Mouse (Mus musculus) midbrain, embryonic 12.5 days (tissue): Measurements from ENCODE around the gene Clcn3. TPM values are rescaled to one million over a fixed set of nuclear protein-coding genes. Genes with fewer than 3 reads are reported as not detected.
A peak's percentile ranks its signal among the peaks of the same experiment; 100 is the strongest.

Experiments
- ATAC-seq: fragments of 200-750 bp; cut with Nextera tagmentation; 2 replicates; pipeline ENCODE4 v1.8.0; 2017; ENCODE audit warnings: low read depth, moderate TSS enrichment, moderate library complexity; ENCODE audit not compliant: low FRiP score
- H3K27ac ChIP-seq: fragments of 300-500 bp; sonication (generic); replicated peaks from 2 replicates; pipeline ENCODE4 v1.5.1; 2016; ENCODE audit warnings: mild to moderate bottlenecking
- H3K27me3 ChIP-seq: fragments of 300-500 bp; sonication (generic); 2 replicates; pipeline ENCODE4 v1.6.1; 2016; ENCODE audit warnings: mild to moderate bottlenecking
- H3K36me3 ChIP-seq: fragments of 300-500 bp; sonication (generic); 2 replicates; pipeline ENCODE4 v1.6.1; 2016
- H3K4me1 ChIP-seq: fragments of 300-500 bp; sonication (generic); 2 replicates; pipeline ENCODE4 v1.6.1; 2016
- H3K4me2 ChIP-seq: fragments of 300-500 bp; sonication (generic); replicated peaks from 2 replicates; pipeline ENCODE4 v1.6.1; 2016; ENCODE audit warnings: mild to moderate bottlenecking, moderate library complexity
- H3K4me3 ChIP-seq: fragments of 300-500 bp; sonication (generic); 2 replicates; pipeline ENCODE4 v1.5.1; 2016; ENCODE audit warnings: mild to moderate bottlenecking
- H3K9ac ChIP-seq: fragments of 300-500 bp; sonication (generic); replicated peaks from 2 replicates; pipeline ENCODE4 v1.6.1; 2016; ENCODE audit warnings: mild to moderate bottlenecking, moderate library complexity
- H3K9me3 ChIP-seq: fragments of 300-500 bp; sonication (generic); 2 replicates; pipeline ENCODE4 v1.6.1; 2016; ENCODE audit warnings: mild to moderate bottlenecking
- WGBS: fragments of 180-500 bp; shearing (Covaris S2); methylation state at CpG from one replicate; pipeline ENCODE4 v1.1.7; 2016; 5-methylcytosine and 5-hydroxymethylcytosine counted together
- polyA plus RNA-seq: library from polyadenylated mRNA; unstranded; fragments of >200 nt; fragmentation: Nextera tagmentation; extraction: Ambion mirVana; gene quantifications from 2 replicates; pipeline ENCODE4 v1.2.1, GENCODE M21; 2016

Gene Clcn3
- polyA plus RNA-seq, 1 experiment from 2014 or later: 47.9 TPM

DNA sequence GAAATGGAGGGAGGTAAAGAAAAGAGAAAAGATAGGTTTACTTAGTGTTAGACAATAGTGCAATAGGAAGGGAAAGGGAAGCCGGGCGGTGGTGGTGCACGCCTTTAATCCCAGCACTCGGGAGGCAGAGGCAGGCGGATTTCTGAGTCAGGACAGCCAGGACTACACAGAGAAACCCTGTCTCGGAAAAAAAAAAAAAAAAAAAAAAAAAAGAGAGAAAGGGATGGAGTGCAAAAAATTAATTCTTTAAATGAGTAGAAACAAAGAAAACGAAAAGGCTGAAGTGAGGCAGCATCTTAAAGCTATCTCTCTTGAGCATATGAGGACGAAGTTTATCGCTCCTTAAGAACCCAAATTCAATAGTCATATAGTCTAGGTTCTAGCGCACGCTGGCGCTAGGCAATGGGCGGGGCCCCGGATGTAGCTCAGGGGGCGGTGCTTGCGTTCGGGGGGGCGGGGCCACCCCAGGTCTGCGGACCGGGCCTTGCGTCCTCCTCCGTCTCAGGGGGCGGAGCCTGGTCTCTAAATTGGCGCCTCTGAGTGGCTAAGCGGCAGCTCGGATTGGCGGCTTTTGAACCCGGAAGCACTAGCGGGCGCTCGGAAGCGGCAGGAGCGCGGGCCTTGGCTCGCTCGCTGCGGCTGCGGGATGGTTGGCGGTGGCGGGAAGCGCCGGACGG, 93.1 kb downstream of the Clcn3 start, which contains the start of gene Hpf1:
Gene Hpf1 (plus strand): TSS at position 576 of the 677 bp plus-strand sequence.
- Histone ChIP-seq H3K4me2 (peak within 1 kb of the TSS; percentile 76), H3K4me3 (peak within 1 kb of the TSS; percentile 74), H3K27me3 (no peaks in the 10 kb centered on the region), H3K27ac (peak within 1 kb of the TSS; percentile 44; the same call in 1 of the 2 replicates), H3K9me3 (no peaks in the 10 kb centered on the region), H3K9ac (peak within 1 kb of the TSS; percentile 79), H3K36me3 (peaks cover 10% of the 10 kb centered on the region), H3K4me1 (peaks cover 18% of the 10 kb centered on the region)
- ATAC-seq: peak; percentile 99
- whole genome bisulfite sequencing: 6% methylated on average over 42 of the region's 43 CpGs

DNA sequence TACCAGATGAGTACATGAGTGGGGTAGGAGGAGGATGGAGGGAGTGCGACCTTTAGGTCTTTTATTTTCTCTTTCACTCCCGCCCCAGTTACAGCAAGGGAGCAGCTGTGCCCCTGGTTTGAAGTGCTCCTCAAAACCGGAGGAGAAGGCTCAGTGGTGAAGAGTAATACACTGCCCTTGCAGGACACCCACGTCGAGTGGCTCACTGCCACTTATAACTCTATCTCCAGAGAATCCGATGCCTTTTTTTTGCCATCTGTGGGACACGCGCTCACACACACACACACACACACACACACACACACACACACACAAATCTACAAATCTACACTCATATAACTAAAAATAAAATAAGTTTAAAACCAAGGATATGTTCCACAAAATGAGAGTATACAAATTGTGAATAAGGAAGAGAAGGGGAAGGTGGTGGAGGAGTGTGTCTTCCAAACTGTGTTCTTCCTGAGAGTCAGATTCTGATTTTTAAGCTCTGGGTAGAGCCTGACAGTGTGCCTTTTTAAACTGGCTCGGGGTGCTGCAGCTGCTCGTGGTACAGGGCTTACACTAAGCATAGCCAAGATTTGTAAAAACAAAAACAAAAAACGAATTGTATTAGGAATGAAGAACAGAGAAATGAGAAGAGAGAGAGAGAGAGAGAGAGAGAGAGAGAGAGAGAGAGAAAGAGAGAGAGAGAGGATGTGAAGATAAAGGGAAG, 93.8 kb downstream of the Clcn3 start:
- no peak for ATAC-seq
- Histone ChIP-seq H3K4me3 (no peak overlapping the region), H3K36me3 (0 out of 2 replicates have a peak, but pooled peaks cover 3% of the 10 kb centered on the region), H3K27ac (no peak overlapping the region), H3K9ac (no peak overlapping the region), H3K4me1 (peaks cover 18% of the 10 kb centered on the region), H3K4me2 (peak overlapping the region; percentile 76; the same call in 1 of the 2 replicates), H3K27me3 (no peaks in the 10 kb centered on the region), H3K9me3 (no peaks in the 10 kb centered on the region)
- WGBS: 83% methylated on average over 11 of the region's 11 CpGs

DNA sequence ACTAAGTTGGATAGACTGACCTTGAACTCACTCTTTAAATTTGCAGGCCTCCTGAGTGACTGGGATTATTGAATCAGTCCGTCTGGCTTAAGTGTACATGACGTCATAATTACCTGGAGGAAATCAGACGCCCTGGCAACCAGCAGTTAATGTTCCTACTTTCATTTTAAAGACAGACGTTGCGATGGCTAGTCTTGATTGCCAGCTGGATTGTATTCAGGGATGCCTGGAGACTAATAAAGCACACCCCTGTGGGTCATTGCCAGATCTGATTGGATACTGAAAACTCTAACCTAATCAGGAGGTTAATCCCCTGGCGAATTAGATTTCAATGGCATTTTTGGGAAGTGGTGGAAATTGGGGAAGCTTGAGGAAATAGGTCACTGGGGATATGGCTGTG, 96.4 kb downstream of the Clcn3 start:
- no peaks in the 10 kb centered on the region for H3K9me3 ChIP-seq
- ATAC-seq: no peak
- H3K4me3 ChIP-seq: no peak overlapping the region
- H3K36me3 ChIP-seq: no peaks in the 10 kb centered on the region
- H3K4me2 ChIP-seq: no peak overlapping the region
- H3K27me3 ChIP-seq: no peaks in the 10 kb centered on the region
- H3K27ac ChIP-seq: no peak overlapping the region
- peaks cover 11% of the 10 kb centered on the region for H3K4me1 ChIP-seq
- WGBS: 53% methylated on average over 6 of the region's 6 CpGs
- no peak overlapping the region for H3K9ac ChIP-seq

DNA sequence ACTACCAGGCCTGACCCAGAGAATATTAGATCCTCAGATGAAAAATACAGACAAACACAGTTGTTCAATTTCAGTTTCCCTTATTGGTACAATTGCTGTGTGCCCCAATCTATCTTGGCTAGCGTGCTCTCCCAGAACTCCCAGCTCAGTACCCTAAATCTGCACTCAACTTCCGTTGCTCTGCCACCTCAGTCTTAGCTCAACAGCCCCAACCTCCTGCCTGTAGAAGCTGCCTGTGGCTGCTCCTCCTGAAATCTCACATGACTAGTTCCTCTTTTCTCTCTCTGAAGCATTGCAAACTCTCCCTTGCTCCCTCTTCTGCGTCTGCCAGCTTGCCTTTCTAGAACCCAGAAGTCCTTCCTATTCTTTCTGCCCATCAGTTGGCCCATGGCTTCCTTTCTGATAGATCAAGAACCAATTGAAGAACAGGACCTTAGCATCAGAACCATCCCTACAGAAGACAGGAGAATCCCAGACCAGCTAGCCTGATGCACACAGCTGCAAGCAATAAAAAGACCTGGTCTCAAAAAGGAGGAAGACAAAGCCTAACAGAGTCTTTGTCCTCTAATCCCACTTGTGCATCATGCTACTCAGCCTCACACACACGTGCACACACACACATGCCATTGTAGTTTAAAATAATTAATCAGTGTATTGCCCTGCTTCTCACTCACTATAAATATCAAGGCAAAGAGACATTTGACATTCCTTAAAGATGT, 99.5 kb downstream of the Clcn3 start:
- no peaks in the 10 kb centered on the region for H3K36me3 ChIP-seq
- H3K27me3 ChIP-seq: no peaks in the 10 kb centered on the region
- no peak overlapping the region for H3K9ac ChIP-seq
- 66% methylated on average over 4 of the region's 4 CpGs for WGBS
- H3K4me3 ChIP-seq: no peak overlapping the region
- H3K9me3 ChIP-seq: no peaks in the 10 kb centered on the region
- no peak overlapping the region for H3K4me2 ChIP-seq
- no peaks in the 10 kb centered on the region for H3K4me1 ChIP-seq
- H3K27ac ChIP-seq: no peak overlapping the region
- ATAC-seq: no peak

DNA sequence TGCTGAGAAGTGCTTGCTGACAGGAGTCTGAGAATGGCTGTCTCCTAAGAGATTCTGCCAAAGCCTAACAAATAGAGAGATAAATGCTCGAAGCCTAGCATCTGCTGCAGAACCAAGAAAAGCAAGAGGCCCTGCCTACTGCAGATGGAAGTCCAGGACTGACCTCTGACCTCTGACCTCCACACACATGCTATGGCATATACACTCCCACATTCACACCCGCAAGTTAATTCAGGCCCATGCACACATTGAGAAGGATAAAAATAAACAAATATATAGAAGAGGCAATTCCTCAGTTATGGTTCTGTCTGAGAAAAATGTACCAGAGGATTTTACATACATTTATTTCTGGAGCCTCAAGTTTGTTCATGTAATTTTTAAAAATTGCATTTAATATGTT, 104.5 kb downstream of the Clcn3 start:
- Histone ChIP-seq H3K27ac (no peak overlapping the region), H3K4me3 (no peak overlapping the region), H3K4me2 (no peak overlapping the region), H3K4me1 (no peaks in the 10 kb centered on the region), H3K36me3 (no peaks in the 10 kb centered on the region), H3K27me3 (no peaks in the 10 kb centered on the region), H3K9ac (no peak overlapping the region), H3K9me3 (no peaks in the 10 kb centered on the region)
- ATAC-seq: no peak
- 78% methylated on average over 2 of the region's 2 CpGs for WGBS

DNA sequence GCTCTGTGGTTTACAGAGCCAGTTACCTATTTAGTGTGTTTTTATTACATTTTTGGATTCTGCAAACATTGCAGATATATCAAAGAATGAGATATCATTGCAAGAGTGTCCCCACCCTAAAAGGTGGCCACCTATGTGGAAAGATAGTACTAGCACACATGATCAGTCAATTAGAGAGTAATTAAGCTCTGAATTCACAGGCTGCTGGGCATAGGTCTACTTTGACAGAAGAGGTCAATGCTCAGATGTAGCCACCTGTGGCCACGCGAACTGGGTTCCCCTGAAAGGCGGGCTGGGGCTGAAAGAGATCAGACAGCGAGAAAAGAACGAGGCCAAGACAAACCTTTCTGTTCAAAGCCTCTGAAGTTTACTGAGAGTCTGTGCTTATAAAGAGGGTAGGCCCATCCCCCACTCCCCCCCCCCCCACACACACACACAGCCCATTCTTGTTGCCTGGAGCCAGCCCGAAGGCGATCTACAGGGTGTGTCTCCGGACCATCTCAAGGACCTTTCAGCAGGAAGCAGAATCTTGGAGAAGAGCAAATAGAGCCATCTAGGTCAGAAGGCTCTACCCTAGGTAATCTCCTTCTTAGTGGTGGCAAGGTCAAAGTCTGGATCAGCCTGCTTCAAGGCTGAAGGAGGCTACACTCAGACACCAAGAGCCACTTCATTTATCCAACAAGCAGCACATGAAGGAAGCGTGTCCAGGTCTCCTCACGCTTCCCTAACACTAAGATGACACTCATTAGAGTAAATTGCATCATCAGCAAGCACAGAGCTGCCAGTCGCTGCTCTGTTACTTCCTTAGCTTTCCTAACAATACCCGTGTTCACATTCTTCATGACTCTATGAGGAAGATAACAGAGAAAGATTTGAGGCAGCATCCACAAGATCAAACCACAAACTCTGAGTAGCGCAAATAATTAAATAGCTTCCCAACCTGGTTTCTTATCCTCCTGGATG, 112.6 kb downstream of the Clcn3 start:
- no peaks in the 10 kb centered on the region for H3K36me3 ChIP-seq
- H3K4me1 ChIP-seq: no peaks in the 10 kb centered on the region
- no peak for ATAC-seq
- no peak overlapping the region for H3K27ac ChIP-seq
- no peak overlapping the region for H3K4me3 ChIP-seq
- H3K9ac ChIP-seq: no peak overlapping the region
- no peaks in the 10 kb centered on the region for H3K9me3 ChIP-seq
- no peaks in the 10 kb centered on the region for H3K27me3 ChIP-seq
- 87% methylated on average over 13 of the region's 13 CpGs for WGBS
- no peak overlapping the region for H3K4me2 ChIP-seq

DNA sequence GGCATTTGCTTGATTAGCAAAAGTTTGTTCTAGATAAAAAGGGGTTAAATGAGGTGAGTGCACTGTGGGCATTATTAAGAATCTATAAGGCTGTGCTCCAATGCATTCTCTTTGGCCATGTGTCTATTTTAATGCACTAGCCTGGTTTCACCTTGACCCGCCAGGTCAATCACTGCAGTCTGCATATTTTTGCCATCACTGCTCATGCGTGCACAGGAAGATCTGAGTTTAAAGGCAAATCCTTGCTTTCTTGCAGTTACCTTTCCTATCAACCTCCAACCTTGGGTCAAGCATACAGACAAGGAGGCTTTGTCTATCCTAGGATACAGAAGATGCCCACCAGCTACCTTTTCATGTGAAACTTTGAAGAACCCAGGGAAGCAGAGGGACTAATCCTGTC, 113.3 kb downstream of the Clcn3 start:
- no peak for ATAC-seq
- Histone ChIP-seq H3K4me1 (no peaks in the 10 kb centered on the region), H3K4me2 (no peak overlapping the region), H3K4me3 (no peak overlapping the region), H3K9ac (no peak overlapping the region), H3K36me3 (no peaks in the 10 kb centered on the region), H3K27ac (no peak overlapping the region), H3K9me3 (no peaks in the 10 kb centered on the region), H3K27me3 (no peaks in the 10 kb centered on the region)
- 86% methylated on average over 2 of the region's 2 CpGs for WGBS

DNA sequence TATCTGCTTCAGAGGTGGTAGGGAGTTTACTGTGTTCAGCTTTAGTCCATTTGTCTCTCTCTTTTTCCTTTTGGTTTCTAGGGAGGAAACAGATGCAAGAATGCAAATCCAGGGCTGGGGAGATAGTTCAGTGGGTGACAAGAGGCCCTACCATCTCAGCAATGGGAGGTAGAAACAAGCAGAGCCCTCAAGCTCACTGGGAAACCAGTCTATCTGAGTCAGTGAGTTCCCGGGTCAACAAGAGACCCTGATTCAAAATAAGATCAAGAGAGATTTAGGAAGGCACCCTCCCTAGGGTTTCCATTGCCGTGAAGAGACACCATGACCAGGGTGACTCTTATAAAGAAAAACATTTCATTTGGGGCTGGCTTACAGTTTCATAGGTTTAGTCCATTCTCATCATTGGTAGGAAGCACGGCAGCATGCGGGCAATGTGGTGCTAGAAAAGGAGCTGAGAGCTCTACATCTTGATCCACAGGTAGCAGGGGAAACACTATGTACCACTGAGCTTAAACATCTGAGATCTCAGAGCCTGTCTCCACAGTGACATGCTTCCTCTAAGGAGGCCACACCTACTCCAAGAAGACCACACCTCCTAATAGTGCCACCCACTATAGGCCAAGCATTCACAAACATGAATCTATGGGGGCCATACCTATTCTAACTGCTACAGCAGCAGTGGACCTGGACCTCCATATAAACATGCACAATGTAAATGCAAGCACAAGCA, 114.7 kb downstream of the Clcn3 start:
- Histone ChIP-seq H3K9me3 (no peaks in the 10 kb centered on the region), H3K36me3 (no peaks in the 10 kb centered on the region), H3K27ac (no peak overlapping the region), H3K9ac (no peak overlapping the region), H3K4me2 (no peak overlapping the region), H3K4me3 (no peak overlapping the region), H3K27me3 (no peaks in the 10 kb centered on the region), H3K4me1 (no peaks in the 10 kb centered on the region)
- ATAC-seq: no peak
- WGBS: 88% methylated on average over 4 of the region's 4 CpGs

DNA sequence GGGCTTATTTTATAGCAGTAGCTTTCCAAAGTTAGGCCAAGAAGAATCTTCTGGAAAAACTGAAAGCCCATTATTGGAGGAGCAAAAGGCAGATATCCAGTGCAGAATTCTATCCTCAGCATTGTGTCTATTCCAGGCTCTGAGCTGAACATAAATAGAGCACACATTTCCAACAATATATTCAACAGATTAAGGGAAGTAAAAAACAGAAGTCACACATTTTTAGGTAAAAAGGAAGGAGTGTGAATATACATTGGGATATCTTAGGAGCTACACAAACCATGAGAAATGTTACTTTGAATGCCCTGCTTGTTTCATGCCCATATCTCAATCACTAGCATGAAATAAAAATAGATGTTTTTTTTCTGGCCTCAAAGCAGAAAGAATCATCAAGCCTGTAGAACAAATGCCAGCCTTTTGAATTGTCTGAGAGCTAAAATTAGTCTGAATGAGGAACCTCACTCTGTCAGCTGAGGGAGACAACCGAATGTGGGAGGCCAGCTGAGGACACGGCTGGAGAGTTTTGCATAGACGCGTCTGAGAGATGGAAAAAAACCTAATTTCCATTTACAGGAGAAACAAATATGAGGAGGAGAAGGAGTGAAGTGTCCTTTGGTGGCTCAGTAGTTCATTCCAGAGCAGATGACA, 115.5 kb downstream of the Clcn3 start:
- H3K9ac ChIP-seq: no peak overlapping the region
- no peak for ATAC-seq
- H3K27me3 ChIP-seq: no peaks in the 10 kb centered on the region
- H3K36me3 ChIP-seq: no peaks in the 10 kb centered on the region
- no peak overlapping the region for H3K27ac ChIP-seq
- WGBS: 77% methylated on average over 4 of the region's 4 CpGs
- H3K9me3 ChIP-seq: no peaks in the 10 kb centered on the region
- H3K4me2 ChIP-seq: no peak overlapping the region
- H3K4me1 ChIP-seq: no peaks in the 10 kb centered on the region
- H3K4me3 ChIP-seq: no peak overlapping the region

DNA sequence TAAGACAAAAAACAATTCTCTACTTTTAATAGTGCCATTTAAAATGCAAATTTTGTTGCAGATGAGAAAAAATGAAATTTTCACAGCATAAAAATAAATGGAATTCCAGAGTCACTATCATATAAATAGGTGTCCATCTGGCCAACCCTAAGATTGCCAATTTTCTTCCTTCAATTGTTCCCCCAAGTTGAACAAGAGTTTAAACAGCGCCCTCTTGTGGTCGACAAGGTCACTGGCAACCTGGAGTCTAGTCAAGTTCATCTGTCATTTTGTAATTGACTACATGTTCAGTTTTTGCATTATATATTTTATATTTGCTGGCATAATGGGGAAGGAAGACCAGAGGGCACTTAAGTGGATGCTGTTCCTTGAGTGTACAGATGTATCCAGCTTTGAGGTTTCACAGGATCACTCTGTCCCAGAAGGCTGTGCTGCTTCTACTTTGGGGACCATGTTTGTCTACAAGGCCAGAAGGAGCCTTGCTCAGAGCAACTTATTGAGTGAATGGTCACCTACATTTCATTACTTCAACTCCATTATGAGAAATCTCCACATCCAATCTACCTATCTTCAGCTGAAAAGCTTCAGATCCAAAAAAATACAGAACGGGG, 117.5 kb downstream of the Clcn3 start:
- 32% methylated on average over 3 of the region's 3 CpGs for WGBS
- Histone ChIP-seq H3K4me1 (no peaks in the 10 kb centered on the region), H3K9ac (no peak overlapping the region), H3K27ac (no peak overlapping the region), H3K36me3 (no peaks in the 10 kb centered on the region), H3K4me3 (no peak overlapping the region), H3K9me3 (no peaks in the 10 kb centered on the region), H3K27me3 (no peaks in the 10 kb centered on the region), H3K4me2 (no peak overlapping the region)
- ATAC-seq: peak; percentile 61; the same call in 1 of the 2 replicates
